Mouse (Mus musculus): Measurements from ENCODE around the gene Creg2. TPM values are rescaled to one million over a fixed set of nuclear protein-coding genes. Genes with fewer than 3 reads are reported as not detected.
"Not testable (repeated sequence)": the region's sequence is repeated elsewhere in the genome, so short reads cannot be mapped to it uniquely, and the experiment has no call there.

Gene Creg2
- polyA plus RNA-seq, 1 experiment from 2014 or later = 0.05 TPM

DNA sequence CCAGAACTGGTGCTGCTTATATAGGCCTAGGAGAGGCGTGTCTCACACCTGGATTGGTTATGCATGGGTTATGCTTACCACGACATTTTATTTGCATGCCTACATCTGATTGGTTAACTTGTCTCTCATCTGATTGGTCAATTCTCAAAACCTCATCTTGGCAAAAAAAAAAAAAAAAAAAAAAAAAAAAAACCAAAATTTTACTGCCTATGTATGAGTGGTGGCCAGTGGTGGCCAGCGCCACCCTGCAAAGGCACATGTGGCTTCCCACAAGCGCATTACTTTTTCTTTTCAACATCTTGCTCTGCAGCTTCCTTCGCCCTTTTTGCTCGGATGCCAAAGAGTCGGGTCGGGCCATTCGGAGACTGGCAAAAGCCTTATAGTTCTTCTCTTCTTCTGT is 54.1 kb downstream of the Creg2 start:
- ATAC-seq (replicated peaks; ENCODE audit: extremely low read depth, insufficient read depth, low FRiP score); H3K27ac ChIP-seq (ENCODE audit: low read length); H3K4me3 ChIP-seq (ENCODE audit: low read length); H3K4me2 ChIP-seq (ENCODE audit: low read depth, low read length); H3K27me3 ChIP-seq (ENCODE audit: control insufficient read depth, insufficient read depth, low read length); H3K36me3 ChIP-seq (ENCODE audit: control insufficient read depth, insufficient read depth); H3K9me3 ChIP-seq (replicated peaks; ENCODE audit: control insufficient read depth, low read length); H3K9ac ChIP-seq (ENCODE audit: low read length); H3K4me1 ChIP-seq (ENCODE audit: control insufficient read depth, insufficient read depth, low read length): not testable (repeated sequence)
- WGBS = 91% methylated on average over 9 of the region's 9 CpGs

DNA sequence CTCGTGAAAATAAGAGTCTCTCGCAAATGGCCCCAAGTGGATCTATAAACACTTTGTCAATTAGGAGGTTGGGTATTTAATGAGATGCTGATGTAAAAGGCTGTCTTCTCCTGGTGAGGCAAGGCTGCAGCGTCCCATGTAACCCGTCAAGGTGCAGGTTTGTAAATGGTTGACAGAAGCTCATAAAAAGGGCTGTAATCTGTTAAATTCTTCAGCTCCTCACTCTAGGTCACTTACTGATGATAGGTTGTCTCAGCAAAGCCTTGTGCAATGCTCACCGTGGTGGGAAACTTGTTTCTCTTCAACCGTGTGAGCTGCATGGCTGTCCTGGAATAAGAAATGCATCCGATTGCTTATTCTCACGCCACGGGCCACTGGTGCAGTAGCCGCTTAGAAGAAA is 57.4 kb downstream of the Creg2 start:
- Histone ChIP-seq H3K9ac (ENCODE audit: low read length) (no peak overlapping the region), H3K27me3 (ENCODE audit: control insufficient read depth, insufficient read depth, low read length) (no peaks in the 10 kb centered on the region), H3K9me3 (replicated peaks; ENCODE audit: control insufficient read depth, low read length) (no peaks in the 10 kb centered on the region), H3K27ac (ENCODE audit: low read length) (no peak overlapping the region), H3K36me3 (ENCODE audit: control insufficient read depth, insufficient read depth) (no peaks in the 10 kb centered on the region), H3K4me1 (ENCODE audit: control insufficient read depth, insufficient read depth, low read length) (peaks cover 1% of the 10 kb centered on the region; the same call in 1 of the 2 replicates), H3K4me2 (ENCODE audit: low read depth, low read length) (no peak overlapping the region), H3K4me3 (ENCODE audit: low read length) (no peak overlapping the region)
- 79% methylated on average over 10 of the region's 10 CpGs for WGBS
- no peak for ATAC-seq (replicated peaks; ENCODE audit: extremely low read depth, insufficient read depth, low FRiP score)

DNA sequence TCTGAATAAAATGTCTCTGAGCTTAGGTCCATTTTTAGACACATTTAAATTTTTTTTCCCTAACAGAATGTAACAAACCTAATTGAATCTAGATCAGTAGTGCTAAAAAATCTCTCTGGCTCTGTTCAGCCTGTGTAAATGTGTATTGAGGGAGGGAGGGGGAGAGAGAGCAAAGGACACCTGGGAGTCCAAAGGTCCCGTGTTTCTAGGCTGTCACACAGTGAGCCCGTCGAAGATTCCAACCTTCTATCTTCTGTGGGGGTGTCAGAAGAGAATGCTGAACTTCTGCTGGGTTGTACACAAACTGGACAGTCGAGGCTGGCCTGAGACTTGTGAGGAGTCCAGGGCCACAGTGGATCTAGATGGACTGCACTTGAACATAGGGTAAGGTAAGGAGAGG is 59.2 kb downstream of the Creg2 start:
- 64% methylated on average over 4 of the region's 4 CpGs for WGBS
- no peaks in the 10 kb centered on the region for H3K9me3 ChIP-seq (replicated peaks; ENCODE audit: control insufficient read depth, low read length)
- no peak overlapping the region for H3K4me3 ChIP-seq (ENCODE audit: low read length)
- no peak overlapping the region for H3K27ac ChIP-seq (ENCODE audit: low read length)
- no peak overlapping the region for H3K4me2 ChIP-seq (ENCODE audit: low read depth, low read length)
- no peak overlapping the region for H3K9ac ChIP-seq (ENCODE audit: low read length)
- no peaks in the 10 kb centered on the region for H3K36me3 ChIP-seq (ENCODE audit: control insufficient read depth, insufficient read depth)
- H3K27me3 ChIP-seq (ENCODE audit: control insufficient read depth, insufficient read depth, low read length) = no peaks in the 10 kb centered on the region
- ATAC-seq (replicated peaks; ENCODE audit: extremely low read depth, insufficient read depth, low FRiP score) = no peak
- no peaks in the 10 kb centered on the region for H3K4me1 ChIP-seq (ENCODE audit: control insufficient read depth, insufficient read depth, low read length)

DNA sequence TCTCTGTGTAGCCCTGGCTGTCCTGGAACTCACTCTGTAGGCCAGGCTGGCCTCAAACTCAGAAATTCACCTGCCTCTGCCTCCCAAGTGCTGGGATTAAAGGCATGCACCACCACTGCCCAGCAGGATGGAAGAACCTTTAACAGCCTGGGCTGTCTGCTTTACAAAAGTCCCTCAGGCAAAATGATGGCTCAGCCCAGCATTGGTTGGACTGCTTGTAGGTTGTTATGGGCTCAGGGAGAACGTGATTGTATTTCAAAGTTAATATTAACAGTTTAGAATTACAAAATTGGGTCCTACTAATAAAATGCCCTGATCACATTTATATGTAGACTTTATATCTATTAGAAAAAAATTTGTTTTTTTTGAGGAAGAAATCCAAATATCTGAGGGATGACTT is 59.7 kb downstream of the Creg2 start:
- not testable (repeated sequence) for H3K27ac ChIP-seq (ENCODE audit: low read length); H3K4me1 ChIP-seq (ENCODE audit: control insufficient read depth, insufficient read depth, low read length); H3K4me2 ChIP-seq (ENCODE audit: low read depth, low read length); ATAC-seq (replicated peaks; ENCODE audit: extremely low read depth, insufficient read depth, low FRiP score); H3K9ac ChIP-seq (ENCODE audit: low read length); H3K27me3 ChIP-seq (ENCODE audit: control insufficient read depth, insufficient read depth, low read length); H3K9me3 ChIP-seq (replicated peaks; ENCODE audit: control insufficient read depth, low read length); H3K36me3 ChIP-seq (ENCODE audit: control insufficient read depth, insufficient read depth); H3K4me3 ChIP-seq (ENCODE audit: low read length)
- WGBS = 59% methylated on average over 1 of the region's 1 CpGs

DNA sequence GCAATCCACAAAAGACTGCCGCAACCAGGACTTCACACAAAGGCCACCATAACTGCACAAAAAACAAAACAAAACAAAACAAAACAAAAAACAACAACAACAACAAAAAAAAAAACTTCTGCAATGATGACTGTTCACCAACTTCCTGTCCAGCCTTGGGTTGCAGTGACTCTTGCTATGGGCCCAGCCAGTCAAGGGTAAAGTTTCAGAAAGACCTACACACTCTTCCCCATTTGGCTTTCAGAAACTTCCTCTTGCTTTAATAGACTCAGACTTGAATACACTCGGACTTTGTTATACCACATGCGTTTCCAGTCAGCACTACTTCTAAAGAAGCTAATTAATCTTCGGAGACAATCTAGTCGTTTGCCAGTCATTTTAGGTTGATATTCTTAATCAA is 61.1 kb downstream of the Creg2 start:
- no peaks in the 10 kb centered on the region for H3K9me3 ChIP-seq (replicated peaks; ENCODE audit: control insufficient read depth, low read length)
- no peak overlapping the region for H3K27ac ChIP-seq (ENCODE audit: low read length)
- no peak overlapping the region for H3K4me2 ChIP-seq (ENCODE audit: low read depth, low read length)
- no peak overlapping the region for H3K4me3 ChIP-seq (ENCODE audit: low read length)
- 77% methylated on average over 5 of the region's 5 CpGs for WGBS
- H3K27me3 ChIP-seq (ENCODE audit: control insufficient read depth, insufficient read depth, low read length) = no peaks in the 10 kb centered on the region
- no peaks in the 10 kb centered on the region for H3K4me1 ChIP-seq (ENCODE audit: control insufficient read depth, insufficient read depth, low read length)
- ATAC-seq (replicated peaks; ENCODE audit: extremely low read depth, insufficient read depth, low FRiP score) = no peak
- H3K36me3 ChIP-seq (ENCODE audit: control insufficient read depth, insufficient read depth) = no peaks in the 10 kb centered on the region
- no peak overlapping the region for H3K9ac ChIP-seq (ENCODE audit: low read length)

DNA sequence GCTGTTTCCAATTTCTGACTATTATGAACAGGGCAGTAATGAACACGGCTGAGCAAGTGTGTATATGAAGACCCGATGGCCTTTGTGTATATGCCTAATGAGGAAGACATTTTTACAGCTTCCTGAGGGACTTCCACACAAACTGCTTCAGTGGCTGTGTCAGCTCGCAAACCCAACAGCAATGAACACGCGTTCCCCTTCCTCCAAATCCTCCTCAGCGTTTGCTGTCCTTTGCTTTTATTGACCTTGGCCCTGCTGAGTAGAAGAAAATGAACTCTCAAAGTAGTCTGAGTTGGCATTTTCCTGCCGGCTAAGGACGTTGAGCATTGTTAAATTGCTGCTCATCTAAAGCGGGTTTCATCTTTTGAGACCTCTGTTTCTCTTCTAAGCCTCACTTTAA is 65.9 kb downstream of the Creg2 start:
- no peak overlapping the region for H3K27ac ChIP-seq (ENCODE audit: low read length)
- no peaks in the 10 kb centered on the region for H3K27me3 ChIP-seq (ENCODE audit: control insufficient read depth, insufficient read depth, low read length)
- peaks cover 3% of the 10 kb centered on the region for H3K9me3 ChIP-seq (replicated peaks; ENCODE audit: control insufficient read depth, low read length)
- WGBS = 83% methylated on average over 9 of the region's 9 CpGs
- H3K36me3 ChIP-seq (ENCODE audit: control insufficient read depth, insufficient read depth) = no peaks in the 10 kb centered on the region
- no peak overlapping the region for H3K4me3 ChIP-seq (ENCODE audit: low read length)
- no peak for ATAC-seq (replicated peaks; ENCODE audit: extremely low read depth, insufficient read depth, low FRiP score)
- no peak overlapping the region for H3K9ac ChIP-seq (ENCODE audit: low read length)
- no peak overlapping the region for H3K4me2 ChIP-seq (ENCODE audit: low read depth, low read length)
- H3K4me1 ChIP-seq (ENCODE audit: control insufficient read depth, insufficient read depth, low read length) = no peaks in the 10 kb centered on the region

DNA sequence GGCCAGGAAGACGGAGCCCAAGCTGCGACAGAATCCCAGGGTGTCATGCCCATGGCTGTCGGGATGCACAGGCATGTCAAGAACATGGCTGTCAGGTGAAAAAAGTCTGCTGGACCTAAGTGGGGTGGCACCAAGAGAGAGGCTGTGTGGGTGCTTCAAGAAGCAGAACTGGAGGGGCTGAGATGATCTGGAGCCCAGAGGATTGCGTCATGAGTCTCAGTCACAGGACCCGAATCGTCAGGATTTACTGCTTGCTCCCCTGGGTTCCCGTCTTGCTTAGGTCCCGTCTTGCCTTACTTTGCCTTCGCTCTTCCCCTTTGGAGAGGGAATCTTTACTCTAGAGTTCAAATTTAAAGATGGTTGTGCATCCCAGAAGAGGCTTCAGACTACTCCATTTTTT is 68.1 kb downstream of the Creg2 start:
- no peak overlapping the region for H3K27ac ChIP-seq (ENCODE audit: low read length)
- H3K4me2 ChIP-seq (ENCODE audit: low read depth, low read length) = no peak overlapping the region
- no peak overlapping the region for H3K9ac ChIP-seq (ENCODE audit: low read length)
- no peaks in the 10 kb centered on the region for H3K36me3 ChIP-seq (ENCODE audit: control insufficient read depth, insufficient read depth)
- 83% methylated on average over 9 of the region's 9 CpGs for WGBS
- ATAC-seq (replicated peaks; ENCODE audit: extremely low read depth, insufficient read depth, low FRiP score) = no peak
- no peaks in the 10 kb centered on the region for H3K4me1 ChIP-seq (ENCODE audit: control insufficient read depth, insufficient read depth, low read length)
- no peak overlapping the region for H3K4me3 ChIP-seq (ENCODE audit: low read length)
- peaks cover 3% of the 10 kb centered on the region for H3K9me3 ChIP-seq (replicated peaks; ENCODE audit: control insufficient read depth, low read length)
- no peaks in the 10 kb centered on the region for H3K27me3 ChIP-seq (ENCODE audit: control insufficient read depth, insufficient read depth, low read length)

DNA sequence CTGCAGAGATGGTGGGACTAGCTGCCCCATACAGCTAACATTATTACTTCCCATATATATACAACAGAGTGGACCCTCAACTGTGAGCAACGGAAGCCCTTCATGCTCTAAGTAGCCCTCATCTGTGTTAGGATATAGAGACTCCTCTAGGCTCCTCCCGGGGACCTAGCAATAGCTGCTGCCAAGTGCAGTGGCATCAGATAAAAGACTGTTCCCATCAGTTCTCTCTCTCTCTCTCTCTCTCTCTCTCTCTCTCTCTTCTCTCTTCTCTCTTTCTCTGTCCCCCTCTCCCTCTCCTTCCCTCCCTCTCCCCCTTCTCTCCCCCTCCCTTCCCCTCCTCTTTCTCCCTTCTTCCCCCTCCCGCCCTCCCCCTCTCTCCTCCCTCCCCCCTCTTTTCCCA is 70.1 kb downstream of the Creg2 start:
- Histone ChIP-seq H3K4me1 (ENCODE audit: control insufficient read depth, insufficient read depth, low read length) (peaks cover 4% of the 10 kb centered on the region; the same call in 1 of the 2 replicates), H3K4me2 (ENCODE audit: low read depth, low read length) (no peak overlapping the region), H3K4me3 (ENCODE audit: low read length) (no peak overlapping the region), H3K36me3 (ENCODE audit: control insufficient read depth, insufficient read depth) (no peaks in the 10 kb centered on the region), H3K9ac (ENCODE audit: low read length) (no peak overlapping the region), H3K9me3 (replicated peaks; ENCODE audit: control insufficient read depth, low read length) (peaks cover 3% of the 10 kb centered on the region), H3K27ac (ENCODE audit: low read length) (no peak overlapping the region), H3K27me3 (ENCODE audit: control insufficient read depth, insufficient read depth, low read length) (no peaks in the 10 kb centered on the region)
- no peak for ATAC-seq (replicated peaks; ENCODE audit: extremely low read depth, insufficient read depth, low FRiP score)
- 55% methylated on average over 2 of the region's 3 CpGs for WGBS

DNA sequence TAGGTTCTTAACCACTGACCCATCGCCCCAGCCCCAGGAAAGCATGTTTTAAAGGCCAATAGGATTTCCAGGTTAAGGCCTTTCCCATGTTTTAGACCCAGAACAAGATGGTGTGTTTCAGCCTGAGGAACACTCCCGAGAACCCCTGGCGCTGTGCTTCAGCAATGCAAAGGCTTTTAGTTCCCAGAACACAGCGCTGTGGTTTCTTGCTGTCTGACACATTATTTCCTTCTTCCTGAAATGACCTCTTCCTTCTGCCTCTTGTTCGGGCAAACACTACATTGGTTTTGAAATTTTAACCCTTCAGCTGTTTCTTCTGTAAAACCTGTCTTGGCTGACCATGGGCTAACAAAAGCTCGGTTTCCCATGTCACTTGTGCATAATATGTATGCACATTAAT is 72.1 kb downstream of the Creg2 start:
- 67% methylated on average over 6 of the region's 6 CpGs for WGBS
- Histone ChIP-seq H3K9me3 (replicated peaks; ENCODE audit: control insufficient read depth, low read length) (no peaks in the 10 kb centered on the region; the same call in 1 of the 2 replicates), H3K4me3 (ENCODE audit: low read length) (no peak overlapping the region), H3K27me3 (ENCODE audit: control insufficient read depth, insufficient read depth, low read length) (no peaks in the 10 kb centered on the region), H3K36me3 (ENCODE audit: control insufficient read depth, insufficient read depth) (no peaks in the 10 kb centered on the region), H3K27ac (ENCODE audit: low read length) (no peak overlapping the region), H3K4me2 (ENCODE audit: low read depth, low read length) (no peak overlapping the region), H3K9ac (ENCODE audit: low read length) (no peak overlapping the region), H3K4me1 (ENCODE audit: control insufficient read depth, insufficient read depth, low read length) (peaks cover 18% of the 10 kb centered on the region)
- ATAC-seq (replicated peaks; ENCODE audit: extremely low read depth, insufficient read depth, low FRiP score) = no peak

DNA sequence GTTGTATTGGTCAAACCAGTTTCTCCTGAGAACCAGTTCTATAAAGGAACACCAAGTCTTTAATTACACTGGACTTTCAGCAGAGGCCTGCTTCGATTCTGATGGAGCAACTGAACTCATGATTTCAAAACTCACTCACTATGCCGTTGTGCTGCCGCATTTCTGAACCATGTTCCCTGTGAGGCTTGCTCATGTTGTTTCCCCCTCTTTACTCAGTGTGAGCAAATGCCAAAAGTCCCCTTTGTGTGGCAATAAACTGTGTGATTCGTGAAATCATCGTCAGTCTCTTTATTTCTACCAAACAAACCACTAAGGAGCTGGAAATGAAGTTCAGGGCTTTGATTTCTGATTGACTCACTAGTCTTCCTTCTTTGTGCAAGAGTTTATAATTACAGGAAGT is 72.8 kb downstream of the Creg2 start:
- Histone ChIP-seq H3K27ac (ENCODE audit: low read length) (no peak overlapping the region), H3K9ac (ENCODE audit: low read length) (no peak overlapping the region), H3K9me3 (replicated peaks; ENCODE audit: control insufficient read depth, low read length) (no peaks in the 10 kb centered on the region), H3K4me2 (ENCODE audit: low read depth, low read length) (no peak overlapping the region), H3K4me1 (ENCODE audit: control insufficient read depth, insufficient read depth, low read length) (peaks cover 20% of the 10 kb centered on the region), H3K4me3 (ENCODE audit: low read length) (no peak overlapping the region), H3K36me3 (ENCODE audit: control insufficient read depth, insufficient read depth) (no peaks in the 10 kb centered on the region), H3K27me3 (ENCODE audit: control insufficient read depth, insufficient read depth, low read length) (no peaks in the 10 kb centered on the region)
- WGBS = 81% methylated on average over 5 of the region's 5 CpGs
- no peak for ATAC-seq (replicated peaks; ENCODE audit: extremely low read depth, insufficient read depth, low FRiP score)
